Mouse (Mus musculus) retina, postnatal 7 days (tissue): ENCODE measurements around the gene Gpr137c.

Experiments
- DNase-seq: peaks from one replicate; pipeline ENCODE4 v3.0.0-alpha.2; 2012; ENCODE audit warnings: low read depth, low spot score

Gpr137c gene

GRCm38 (mm10) chr14:45219281-45220089 lies at the start of gene Gpr137c:
Gpr137c (plus strand) TSS chr14:45219717.
- peak; percentile 98 for DNase-seq

DNA sequence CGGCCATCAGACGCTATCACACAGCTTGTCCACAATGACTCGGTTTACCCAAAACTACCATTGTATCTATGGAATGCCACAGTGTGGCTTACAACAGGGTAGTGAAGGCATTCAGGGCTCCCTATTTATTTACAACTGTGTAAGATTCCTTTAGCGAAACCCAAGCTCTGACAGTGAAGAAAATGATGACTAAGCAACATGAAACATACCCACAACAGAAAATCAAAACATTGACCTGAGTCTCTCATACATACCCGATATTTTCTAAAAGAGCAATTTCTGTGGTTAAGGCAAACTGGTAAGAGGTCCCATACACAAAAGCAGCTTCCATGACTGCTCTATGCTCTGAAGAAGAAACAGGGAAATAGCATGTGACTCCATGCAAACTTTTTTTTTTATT lies 47.3 kb upstream of the Gpr137c start:
- no peak for DNase-seq

DNA sequence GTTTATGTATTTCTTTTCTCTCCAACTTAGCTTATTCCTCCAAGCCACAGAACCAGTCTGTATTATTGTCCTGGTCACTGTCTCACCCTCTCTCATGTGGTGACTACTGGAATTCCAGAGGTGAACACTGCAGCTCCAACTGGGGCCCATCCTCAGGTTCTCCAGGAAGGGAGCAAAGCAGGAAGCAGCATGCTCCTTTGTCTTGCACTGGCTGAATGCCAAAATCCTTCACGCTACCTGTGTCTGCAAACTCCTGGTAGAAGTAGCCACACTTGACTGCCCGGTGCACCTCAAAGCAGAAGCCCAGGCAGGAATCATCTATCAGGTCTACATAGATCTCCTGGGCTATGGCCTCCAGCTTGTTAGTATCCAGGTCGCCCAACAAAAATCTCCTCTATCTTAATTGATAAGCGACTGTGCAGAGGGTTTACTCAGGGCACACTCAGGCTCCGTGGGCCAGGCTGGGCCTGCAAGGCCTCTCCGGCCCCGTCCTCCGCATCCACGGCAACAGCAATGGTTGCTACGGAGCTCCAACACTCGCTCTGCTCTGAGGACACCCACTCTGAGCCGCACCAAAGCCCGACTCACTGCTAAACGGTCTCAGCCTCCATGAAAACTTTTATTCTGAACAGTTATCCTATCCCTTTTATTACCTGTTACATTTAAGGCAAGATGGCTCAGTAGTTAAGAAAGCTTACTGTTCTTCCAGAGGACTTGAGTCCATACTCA lies 44.3 kb upstream of the Gpr137c start:
- no peak for DNase-seq

- no peak for DNase-seq
Observed at GRCm38 (mm10) chr14:45179186-45179585, 40.3 kb upstream of the Gpr137c start.

DNA sequence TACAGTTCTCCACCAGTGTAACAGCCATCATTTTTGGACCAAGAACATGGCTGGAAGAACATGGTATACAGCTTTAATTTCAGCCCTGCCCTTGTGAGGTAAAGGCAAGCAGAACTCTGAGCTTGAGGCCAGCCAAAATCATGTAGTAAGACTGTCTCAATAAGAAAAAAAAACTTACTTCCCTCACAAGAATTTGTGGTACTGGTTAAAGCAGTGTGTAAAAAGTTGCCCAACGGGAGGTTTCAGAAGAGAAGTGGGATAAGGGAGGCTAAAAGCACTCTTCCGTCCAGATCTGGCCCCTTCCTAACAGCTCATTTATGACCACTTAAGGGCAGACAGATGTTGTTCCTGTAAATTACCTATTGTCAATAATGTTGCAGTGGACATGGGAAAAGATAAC lies 39.9 kb upstream of the Gpr137c start:
- no peak for DNase-seq

GRCm38 (mm10) chr14:45181611-45182010 lies 37.9 kb upstream of the Gpr137c start:
- DNase-seq: no peak

DNA sequence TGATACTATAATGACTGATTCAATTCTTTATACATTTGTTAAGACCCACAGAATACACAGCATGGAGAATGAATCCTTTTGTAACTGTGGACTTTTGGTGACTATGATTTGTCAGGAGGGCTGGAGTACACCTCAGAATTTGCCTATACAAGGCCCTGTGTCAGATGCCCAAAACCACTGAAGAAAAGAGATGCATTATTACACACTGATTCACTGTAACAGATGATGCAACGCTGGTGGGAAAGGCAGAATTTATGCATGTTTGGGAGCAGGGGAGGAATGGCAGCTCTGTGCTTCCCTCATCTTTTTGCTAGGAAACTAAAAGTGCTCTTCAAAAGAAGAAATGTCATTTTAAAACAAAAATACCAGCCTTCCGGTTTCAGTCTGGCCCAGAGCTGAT lies 28.5 kb upstream of the Gpr137c start:
- no peak for DNase-seq

- no peak for DNase-seq
Observed at GRCm38 (mm10) chr14:45200607-45201006, 18.9 kb upstream of the Gpr137c start.

GRCm38 (mm10) chr14:45210683-45211082 lies 8.8 kb upstream of the Gpr137c start:
- DNase-seq: no peak

DNA sequence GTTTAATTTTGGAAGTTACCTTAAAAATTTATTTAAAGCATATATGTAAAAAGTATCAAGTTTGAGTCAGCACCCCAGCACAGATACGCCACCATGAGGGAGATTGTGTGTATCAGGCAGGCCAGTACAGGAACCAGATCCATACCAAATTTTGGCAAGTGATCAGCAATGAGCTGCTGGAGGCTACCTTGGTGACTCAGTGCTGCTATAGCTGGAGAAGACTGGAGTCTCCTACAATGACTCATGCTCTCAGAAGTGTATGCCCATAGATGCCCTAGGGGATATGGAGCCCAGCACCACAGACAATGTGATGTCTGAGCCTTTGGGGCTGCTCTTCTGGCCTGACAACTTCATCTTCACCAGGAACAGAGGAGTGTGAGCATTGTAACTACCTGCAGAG lies 8.1 kb upstream of the Gpr137c start:
- no peak for DNase-seq

GRCm38 (mm10) chr14:45216711-45217340 lies 2.7 kb upstream of the Gpr137c start:
- no peak for DNase-seq

GRCm38 (mm10) chr14:45217693-45218092 lies 1.8 kb upstream of the Gpr137c start:
- no peak for DNase-seq

DNA sequence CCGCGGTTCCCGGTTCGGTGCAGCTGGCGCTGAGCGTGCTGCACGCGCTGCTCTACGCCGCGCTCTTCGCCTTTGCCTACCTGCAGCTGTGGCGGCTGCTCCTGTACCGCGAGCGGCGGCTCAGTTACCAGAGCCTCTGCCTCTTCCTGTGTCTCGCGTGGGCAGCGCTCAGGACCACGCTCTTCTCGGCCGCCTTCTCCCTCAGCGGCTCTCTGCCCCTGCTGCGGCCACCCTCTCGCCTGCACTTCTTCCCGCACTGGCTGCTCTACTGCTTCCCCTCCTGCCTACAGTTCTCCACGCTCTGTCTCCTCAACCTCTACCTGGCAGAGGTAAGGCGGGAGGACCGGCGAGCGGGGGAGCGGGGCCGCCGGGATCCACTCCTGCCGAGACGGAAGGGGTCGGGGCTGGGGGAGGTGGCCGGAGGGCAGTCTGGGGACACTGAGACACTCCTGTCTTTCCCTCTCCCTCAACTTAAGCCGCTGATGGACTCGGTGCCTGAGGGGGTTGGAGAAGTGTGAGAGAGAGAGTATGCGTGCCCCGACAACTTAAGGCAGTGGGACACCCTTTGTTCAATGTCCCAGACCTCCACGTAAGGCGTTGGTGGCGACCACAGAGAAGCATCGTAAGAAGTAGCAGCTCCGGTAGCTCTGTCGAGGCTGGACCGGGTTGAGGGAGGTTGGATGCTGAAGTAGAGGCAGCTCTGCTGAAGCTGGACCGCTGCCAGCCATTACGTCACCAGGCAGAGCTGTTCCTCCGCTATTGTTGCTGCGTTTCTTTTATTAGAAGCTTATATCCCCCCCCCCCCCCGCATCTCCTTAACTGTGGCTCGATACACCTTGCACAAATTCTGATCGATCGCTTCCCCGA lies 806 bp downstream of the Gpr137c start, which contains the start of gene Txndc16:
TSS of gene Txndc16 (minus strand) at position 239 of the 867 bp plus-strand sequence.
- DNase-seq: peak; percentile 61

DNA sequence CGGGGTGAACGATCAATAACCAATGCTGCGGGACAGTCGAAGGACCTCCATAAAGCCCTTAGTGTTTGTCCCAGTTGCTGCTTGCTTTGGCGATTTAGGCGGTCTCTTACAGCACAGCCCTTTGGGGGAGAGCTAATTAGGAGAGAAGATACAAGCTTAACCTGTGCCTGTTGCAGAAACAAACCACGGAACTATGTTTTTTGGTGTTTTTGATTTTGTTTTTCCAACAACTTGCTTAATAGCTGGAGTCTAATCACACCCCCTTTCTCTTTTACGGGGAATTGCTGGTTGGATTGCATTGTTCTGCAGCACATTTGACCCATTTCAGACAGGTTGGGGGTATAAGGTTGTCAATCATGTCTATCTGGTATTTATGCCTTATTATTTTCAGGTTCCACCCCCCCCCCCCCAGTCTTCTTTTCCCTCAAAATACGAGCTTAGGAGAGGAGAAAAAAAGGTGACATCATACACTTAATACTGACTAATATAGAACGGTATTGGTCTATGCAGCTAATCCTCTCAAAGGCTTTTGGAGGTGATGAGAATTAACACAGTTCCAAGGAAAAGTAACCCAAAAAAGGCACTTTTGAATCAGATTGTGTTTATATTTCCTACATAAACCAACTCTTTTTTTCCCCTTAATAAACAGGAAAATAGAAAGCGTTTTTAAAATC lies 1.6 kb downstream of the Gpr137c start:
- peak; percentile 11 for DNase-seq

GRCm38 (mm10) chr14:45239042-45239441 lies 19.5 kb downstream of the Gpr137c start:
- DNase-seq: no peak

DNA sequence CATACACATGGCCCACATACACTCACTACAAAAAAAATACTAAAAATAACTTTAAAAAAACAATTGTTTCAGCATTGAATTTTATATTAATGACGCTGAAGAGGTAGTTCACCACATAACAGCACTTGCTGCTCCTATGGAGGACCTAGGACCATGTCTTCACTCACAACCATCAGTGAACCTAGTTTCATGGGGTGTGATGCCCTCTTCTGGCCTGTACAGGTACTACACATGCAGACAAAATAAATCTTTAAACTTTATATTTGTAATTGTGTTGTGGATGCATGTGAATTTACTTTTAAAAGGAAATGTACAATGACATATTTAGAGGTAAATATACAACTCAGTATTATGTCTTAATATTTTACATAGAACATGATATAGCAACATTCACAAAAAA lies 22.1 kb downstream of the Gpr137c start:
- DNase-seq: no peak

GRCm38 (mm10) chr14:45251548-45252076 lies 32.1 kb downstream of the Gpr137c start:
- DNase-seq: no peak

- no peak for DNase-seq
Observed at GRCm38 (mm10) chr14:45263831-45264592, 44.5 kb downstream of the Gpr137c start.

DNA sequence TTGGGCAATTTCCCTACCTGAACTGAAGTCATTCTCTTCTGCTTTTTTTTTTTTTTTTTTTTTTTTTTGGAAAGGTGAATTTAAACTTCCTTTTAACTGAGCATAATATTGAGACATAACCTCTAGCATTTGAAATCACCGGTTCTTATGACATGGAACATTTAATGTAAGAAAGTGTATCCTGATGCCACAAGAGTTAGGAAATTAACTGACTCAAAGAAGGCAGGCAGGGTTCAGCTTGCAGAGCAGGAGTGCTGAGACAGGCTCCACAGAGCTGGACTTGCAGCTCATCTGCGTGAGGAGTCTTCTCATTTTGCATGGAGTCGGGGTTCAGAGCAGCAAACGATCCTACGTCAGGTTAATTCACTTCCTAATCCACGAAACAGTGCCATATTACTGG lies 56.3 kb downstream of the Gpr137c start:
- DNase-seq: no peak

DNA sequence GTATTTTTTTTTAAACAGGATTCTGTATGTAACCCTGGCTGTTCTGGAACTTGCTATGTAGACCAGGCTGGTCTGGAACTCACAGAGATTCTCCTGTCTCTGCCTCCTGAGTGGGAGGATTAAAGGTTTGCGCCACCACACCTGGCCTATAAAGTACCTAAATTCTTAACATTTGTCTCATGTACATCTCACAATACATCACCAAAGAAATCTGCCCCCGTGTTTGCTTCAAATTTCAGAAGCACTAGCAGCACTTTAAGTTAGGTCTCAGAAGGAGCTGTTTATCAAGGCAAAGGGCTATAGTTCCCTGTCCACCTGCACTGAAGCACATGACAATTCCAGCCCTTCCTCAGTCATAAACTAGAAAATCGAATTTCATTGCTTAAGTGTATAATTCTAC lies 62.5 kb downstream of the Gpr137c start:
- DNase-seq: no peak
